Mouse (Mus musculus): ENCODE measurements around the gene Map2k5.

- TF ChIP-seq POLR2A (IDR thresholded peaks at IDR 0.05; ENCODE audit: insufficient read depth, low read depth, low read length) (no peak), CTCF (IDR thresholded peaks at IDR 0.05; ENCODE audit: insufficient read depth, low read depth, low read length) (no peak)
These were observed 13.6 kb upstream of the Map2k5 start for GRCm38 (mm10) chr9:63391307-63391706.

Data from olfactory bulb, adult 2 months (tissue).